Mouse (Mus musculus) heart, postnatal 0 days (tissue): ENCODE measurements around the gene Dmap1. TPM values are rescaled to one million over a fixed set of nuclear protein-coding genes. Genes with fewer than 3 reads are reported as not detected.

Experiments used
- ATAC-seq: fragments of 200-750 bp; cut with Nextera tagmentation; 2 replicates; pipeline ENCODE4 v1.8.0; 2017; ENCODE audit warnings: low read depth, moderate number of reproducible peaks, moderate library complexity; ENCODE audit not compliant: insufficient read depth
- DNase-seq: peaks from one replicate; pipeline ENCODE4 v3.0.0-alpha.2; 2016; ENCODE audit warnings: low spot score
- H3K27ac ChIP-seq: fragments of 300-500 bp; sonication (generic); 2 replicates; pipeline ENCODE4 v1.5.1; 2014; ENCODE audit warnings: low read depth, mild to moderate bottlenecking
- H3K27me3 ChIP-seq: fragments of 300-500 bp; sonication (generic); 2 replicates; pipeline ENCODE4 v1.6.1; 2014; ENCODE audit warnings: low read length, mixed read lengths; ENCODE audit not compliant: control insufficient read depth, insufficient read depth
- H3K36me3 ChIP-seq: fragments of 300-500 bp; sonication (generic); replicated peaks from 2 replicates; pipeline ENCODE4 v1.6.1; 2014; ENCODE audit warnings: low read length, mixed read lengths; ENCODE audit not compliant: control insufficient read depth, insufficient read depth
- H3K4me1 ChIP-seq: fragments of 300-500 bp; sonication (generic); 2 replicates; pipeline ENCODE4 v1.6.1; 2014; ENCODE audit warnings: antibody characterized with exemption; ENCODE audit not compliant: control insufficient read depth, insufficient read depth
- H3K4me2 ChIP-seq: fragments of 300-500 bp; sonication (generic); 2 replicates; pipeline ENCODE4 v1.6.1; 2014; ENCODE audit warnings: low read depth, mild to moderate bottlenecking, low read length, moderate library complexity
- H3K4me3 ChIP-seq: fragments of 300-500 bp; sonication (generic); 2 replicates; pipeline ENCODE4 v1.5.1; 2014; ENCODE audit warnings: low read depth, low read length
- H3K9ac ChIP-seq: fragments of 300-500 bp; sonication (generic); replicated peaks from 2 replicates; pipeline ENCODE4 v1.6.1; 2014; ENCODE audit warnings: low read depth, low read length, mixed read lengths
- H3K9me3 ChIP-seq: fragments of 300-500 bp; sonication (generic); replicated peaks from 2 replicates; pipeline ENCODE4 v1.6.1; 2016; ENCODE audit warnings: low read length; ENCODE audit not compliant: control insufficient read depth
- CTCF ChIP-seq: IDR thresholded peaks from 2 replicates; pipeline ENCODE4 v1.5.1; 2016; ENCODE audit warnings: antibody characterized with exemption, control low read depth, low read depth
- EP300 ChIP-seq: IDR thresholded peaks from 2 replicates; pipeline ENCODE4 v1.6.1; 2016; ENCODE audit warnings: antibody characterized with exemption, low read depth
- WGBS: fragments of 180-500 bp; shearing (Covaris S2); extraction: QIAGEN DNeasy Blood & Tissue Kit; methylation state at CpG from one replicate; pipeline ENCODE4 v1.1.7; 2014; 5-methylcytosine and 5-hydroxymethylcytosine counted together
- polyA plus RNA-seq: library from polyadenylated mRNA; unstranded; fragments of >200 nt; fragmentation: Nextera tagmentation; extraction: Ambion mirVana; gene quantifications from 2 replicates; pipeline ENCODE4 v1.2.1, GENCODE M21; 2015
- total RNA-seq: library from RNA; depleted of rRNA; stranded (reverse); fragments of >200 nt; gene quantifications from 2 replicates; pipeline ENCODE4 v1.2.3, GENCODE M21; 2014; ENCODE audit warnings: low replicate concordance

Gene Dmap1
- total and polyA plus RNA-seq, 2 experiments from 2014 or later: 32.6 to 50.4 TPM

DNA sequence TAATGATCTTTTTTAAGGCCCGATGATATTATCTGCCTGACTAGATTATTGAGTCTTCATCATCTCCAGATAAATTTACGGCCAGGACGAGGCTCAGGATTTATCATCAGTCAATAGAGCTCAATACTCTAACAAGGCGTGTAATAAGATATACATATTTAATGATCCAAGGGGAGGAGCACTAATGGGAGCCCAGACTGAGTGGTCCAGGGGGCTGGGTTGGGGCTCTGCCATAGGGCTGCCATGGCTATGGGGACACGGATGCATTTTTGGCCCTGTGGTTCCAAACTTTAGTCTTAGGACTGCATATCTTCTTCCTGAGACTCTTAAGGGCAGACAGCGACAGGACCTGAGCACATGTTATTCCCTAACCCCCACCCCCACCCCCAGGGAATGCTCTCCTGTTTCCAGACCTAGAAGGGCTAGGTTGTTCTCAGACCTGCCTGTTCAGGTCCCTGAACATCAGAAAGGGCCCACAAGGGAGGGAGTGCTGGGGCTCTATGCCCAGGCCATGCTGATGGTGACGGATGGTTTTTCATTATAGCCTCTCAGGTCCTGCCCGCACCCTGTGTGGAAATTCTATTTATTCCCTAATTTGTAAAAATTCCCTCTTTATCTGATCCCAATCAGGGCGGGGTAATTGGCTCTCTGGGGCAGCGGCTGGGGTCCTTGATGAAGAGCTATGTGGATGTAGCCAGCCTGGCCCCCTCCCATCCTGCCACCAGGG is 17.5 kb downstream of the Dmap1 start:
- Histone ChIP-seq H3K9ac (no peak overlapping the region), H3K4me2 (no peak overlapping the region), H3K27me3 (no peaks in the 10 kb centered on the region), H3K4me1 (no peaks in the 10 kb centered on the region), H3K36me3 (no peaks in the 10 kb centered on the region; the same call in 1 of the 2 replicates), H3K27ac (no peak overlapping the region), H3K9me3 (no peaks in the 10 kb centered on the region), H3K4me3 (no peak overlapping the region)
- 89% methylated on average over 10 of the region's 10 CpGs for WGBS
- TF ChIP-seq EP300 (no peak), CTCF (no peak)
- DNase-seq (no peak), ATAC-seq (no peak)

DNA sequence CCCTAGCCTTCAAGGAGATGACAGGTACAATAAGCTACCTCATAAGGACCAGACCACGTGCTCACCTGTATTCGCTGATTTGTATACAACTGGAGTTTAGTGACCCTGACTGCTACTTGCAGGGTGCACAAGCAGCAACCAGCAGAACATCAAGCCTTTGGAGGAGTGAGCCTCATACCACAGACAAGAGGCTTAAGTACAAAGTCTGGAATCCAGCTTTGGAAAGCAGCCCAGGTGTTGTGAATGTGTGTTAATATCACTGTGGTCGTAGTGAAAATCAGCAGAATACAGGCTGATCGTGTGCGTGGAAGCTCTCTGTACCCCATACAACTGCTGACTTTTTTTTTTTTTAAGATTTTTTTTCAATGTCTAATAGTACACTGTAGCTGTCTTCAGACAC is 22.1 kb downstream of the Dmap1 start:
- 68% methylated on average over 5 of the region's 5 CpGs for WGBS

DNA sequence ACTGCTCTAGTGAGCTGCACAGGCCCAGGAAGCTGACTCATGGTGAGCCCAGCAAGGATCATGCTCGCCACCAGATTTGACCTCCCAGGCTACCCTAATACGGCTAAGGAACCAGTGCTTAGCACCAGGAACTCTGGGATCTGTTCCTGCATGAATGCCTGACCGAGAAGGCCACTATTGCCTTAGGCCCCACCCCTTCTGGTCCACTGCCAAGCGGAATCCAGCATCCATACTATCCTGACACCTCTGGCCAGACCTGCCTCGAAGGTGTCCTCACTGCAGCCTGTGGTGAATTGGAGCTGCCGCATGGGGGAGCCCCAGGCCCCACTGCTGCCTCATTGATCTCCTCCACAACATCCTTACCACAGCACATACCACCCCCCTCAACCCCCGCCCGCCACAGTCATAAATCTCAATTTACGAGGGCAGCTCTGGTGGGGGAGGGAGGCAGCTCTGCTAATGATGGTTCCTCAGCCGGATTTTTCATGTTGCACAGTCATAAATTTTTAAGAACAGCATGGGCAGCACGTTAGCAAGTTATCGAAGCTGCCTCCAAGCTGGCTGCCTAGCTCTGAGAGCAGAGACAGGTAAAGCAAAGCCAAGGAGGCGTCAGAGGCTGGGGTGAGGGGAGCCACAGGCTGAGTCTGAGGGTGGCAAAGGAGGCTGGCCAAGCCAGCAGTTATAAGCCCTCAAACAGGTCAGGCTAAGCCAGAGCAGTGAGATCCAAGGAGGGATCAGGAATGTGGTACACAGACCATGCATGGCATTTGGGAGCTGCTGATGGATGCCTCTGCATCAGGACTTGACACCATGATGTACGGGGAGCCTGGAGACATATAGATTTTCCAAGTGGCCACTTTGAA is 23.3 kb downstream of the Dmap1 start:
- H3K36me3 ChIP-seq: no peaks in the 10 kb centered on the region; the same call in 1 of the 2 replicates
- 66% methylated on average over 14 of the region's 14 CpGs for WGBS

More for the DNA sequence above, 22.1 kb downstream of the Dmap1 start:
- peaks cover 6% of the 10 kb centered on the region; the same call in 1 of the 2 replicates for H3K4me1 ChIP-seq
- H3K36me3 ChIP-seq: no peaks in the 10 kb centered on the region; the same call in 1 of the 2 replicates
- H3K9ac ChIP-seq: 0 out of 2 replicates have a peak overlapping the region, but pooled peaks have one; percentile 16
- TF ChIP-seq CTCF: no peak
- no peak for TF ChIP-seq EP300
- H3K4me3 ChIP-seq: no peak overlapping the region
- no peaks in the 10 kb centered on the region for H3K9me3 ChIP-seq
- H3K4me2 ChIP-seq: no peak overlapping the region
- H3K27ac ChIP-seq: no peak overlapping the region
- DNase-seq (no peak), ATAC-seq (no peak)
- no peaks in the 10 kb centered on the region for H3K27me3 ChIP-seq

DNA sequence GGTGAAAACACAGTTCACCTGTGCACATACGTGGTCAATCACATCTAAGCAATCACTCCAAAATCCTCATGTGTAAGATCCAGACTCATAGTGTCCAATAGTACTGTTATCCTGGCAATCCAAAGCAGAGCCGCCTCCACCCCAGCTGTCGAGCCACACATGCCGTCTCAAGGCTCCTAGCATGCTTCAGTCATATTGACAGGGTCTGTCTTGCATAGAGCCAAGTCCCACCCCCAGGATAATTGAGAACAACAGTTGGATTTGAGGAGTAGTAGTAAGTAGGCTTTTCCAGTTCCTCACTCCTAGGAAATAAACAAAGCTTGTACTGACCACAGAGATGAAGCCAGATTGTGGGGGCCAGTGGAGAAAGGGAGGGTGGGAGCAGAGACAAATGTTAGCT is 24.4 kb downstream of the Dmap1 start:
- TF ChIP-seq CTCF: no peak
- TF ChIP-seq EP300: no peak
- Histone ChIP-seq H3K4me2 (no peak overlapping the region), H3K4me1 (peaks cover 11% of the 10 kb centered on the region), H3K27me3 (no peaks in the 10 kb centered on the region), H3K27ac (no peak overlapping the region), H3K36me3 (no peaks in the 10 kb centered on the region; the same call in 1 of the 2 replicates), H3K9me3 (no peaks in the 10 kb centered on the region), H3K9ac (no peak overlapping the region), H3K4me3 (no peak overlapping the region)
- no peak for DNase-seq
- WGBS: 75% methylated on average over 4 of the region's 4 CpGs
- ATAC-seq: no peak

More for the DNA sequence above, 23.3 kb downstream of the Dmap1 start:
- Histone ChIP-seq H3K9ac (no peak overlapping the region), H3K4me2 (no peak overlapping the region), H3K4me3 (no peak overlapping the region), H3K27ac (no peak overlapping the region), H3K27me3 (no peaks in the 10 kb centered on the region), H3K4me1 (peaks cover 11% of the 10 kb centered on the region), H3K9me3 (no peaks in the 10 kb centered on the region)
- no peak; the same call in 1 of the 2 replicates for ATAC-seq
- no peak for DNase-seq
- TF ChIP-seq EP300: no peak

DNA sequence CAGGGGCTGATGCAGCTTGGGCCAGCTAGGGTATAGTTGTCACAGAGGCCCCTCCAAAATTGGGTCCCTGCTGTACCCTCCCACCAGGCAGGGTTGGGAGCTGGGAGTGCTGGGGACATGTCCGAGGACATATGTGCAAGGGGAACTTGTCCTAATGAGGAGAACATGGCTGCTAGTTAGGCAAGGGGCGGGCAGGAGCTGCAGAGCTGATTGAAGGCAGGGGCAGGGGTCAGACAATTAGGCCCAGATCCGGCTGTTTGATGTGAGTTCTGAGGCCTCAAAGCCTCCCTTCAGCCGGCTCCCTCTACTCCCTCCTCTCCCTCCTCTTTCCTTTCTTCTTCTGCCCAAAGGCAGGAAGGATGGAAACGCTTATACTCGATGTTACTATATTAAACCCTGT is 25.1 kb downstream of the Dmap1 start:
- ATAC-seq (no peak), DNase-seq (no peak)
- 83% methylated on average over 6 of the region's 6 CpGs for WGBS
- H3K27ac ChIP-seq: no peak overlapping the region
- H3K36me3 ChIP-seq: no peaks in the 10 kb centered on the region; the same call in 1 of the 2 replicates
- no peak overlapping the region for H3K4me2 ChIP-seq
- no peaks in the 10 kb centered on the region for H3K27me3 ChIP-seq
- TF ChIP-seq EP300 (no peak), CTCF (no peak)
- H3K9ac ChIP-seq: no peak overlapping the region
- no peaks in the 10 kb centered on the region for H3K9me3 ChIP-seq
- no peak overlapping the region for H3K4me3 ChIP-seq
- H3K4me1 ChIP-seq: peaks cover 11% of the 10 kb centered on the region
